ENCODE assay signal across 11 mouse cellular contexts in genomic region chr7:92125886-92126285, GRCm38 (mm10).
A peak's percentile ranks its signal among the peaks of the same experiment; 100 is the strongest.
DNase-seq lines count a peak whose midpoint lies in the region; ATAC-seq lines count a peak whose summit lies in the region.
"Had no signal": no experiment of that assay in that cellular context is flagged by ENCODE, and none has a peak within 500 bp of the region (broad histone marks: within the 10 kb centered on the region; RNA-seq: fewer than 3 reads in every experiment).

No protein-coding gene starts in this region.

- no peaks in the 10 kb centered on the region for H3K27me3 ChIP-seq in heart, embryonic 15.5 days
- H3K27me3 ChIP-seq: CH12.LX; liver, embryonic 15.5 days had no signal

- no peak overlapping the region for H3K4me3 ChIP-seq in heart, embryonic 15.5 days
- H3K4me3 ChIP-seq: liver, embryonic 15.5 days had no signal

- ATAC-seq in heart, embryonic 15.5 days (replicated peaks; ENCODE audit: insufficient number of reproducible peaks, insufficient read depth, low FRiP score, low read depth) = no peak; the same call in 1 of the 2 replicates

- H3K4me2 ChIP-seq in heart, embryonic 15.5 days = no peak overlapping the region
- H3K4me2 ChIP-seq: liver, embryonic 15.5 days had no signal

- intact Hi-C loops in heart, postnatal 36 days (cut with DNase I) = no loop called here
- intact Hi-C loops in left cerebral cortex, postnatal 36 days (cut with DNase I) = no loop called here

- H3K27ac ChIP-seq in heart, embryonic 15.5 days = peak overlapping the region; percentile 53
- H3K27ac ChIP-seq: liver, embryonic 15.5 days had no signal

- no peaks in the 10 kb centered on the region for H3K9me3 ChIP-seq in heart, embryonic 15.5 days (replicated peaks)
- H3K9me3 ChIP-seq: liver, embryonic 15.5 days had no signal

- WGBS in heart, embryonic 15.5 days = 11% methylated on average over 3 of the region's 3 CpGs

- no peak overlapping the region for H3K9ac ChIP-seq in heart, embryonic 15.5 days
- H3K9ac ChIP-seq: liver, embryonic 15.5 days had no signal

- no peaks in the 10 kb centered on the region for H3K36me3 ChIP-seq in heart, embryonic 15.5 days
- H3K36me3 ChIP-seq: liver, embryonic 15.5 days had no signal

- no peak for DNase-seq in heart, postnatal 36 days
- DNase-seq in Muller cell, postnatal 12 days (ENCODE audit: inconsistent ontology term) = peak; percentile 64
- peak; percentile 84 to 86 for DNase-seq in cerebellum, postnatal 14 days
- peak; percentile 32 to 60 for DNase-seq in left cerebral cortex, postnatal 36 days (ENCODE audit: low spot score in 2 of 2)
- DNase-seq in kidney, postnatal 4 days = no peak
- no peak for DNase-seq in ovary, postnatal 10 days (ENCODE audit: low spot score)
- DNase-seq in kidney, postnatal 10 days = no peak
- DNase-seq: thymus, postnatal 36 days had no signal

- peaks cover 9% of the 10 kb centered on the region for H3K4me1 ChIP-seq in heart, embryonic 15.5 days (replicated peaks)
- H3K4me1 ChIP-seq: liver, embryonic 15.5 days had no signal

Comparison
In these comparisons a context has a peak if more than half of its experiments do, and no peak if none do; other contexts are left out.
1. DNase-seq: peak in Muller cell, postnatal 12 days (single experiment), cerebellum, postnatal 14 days (2 of 2) and left cerebral cortex, postnatal 36 days (2 of 2); none in heart, postnatal 36 days (0 of 2), kidney, postnatal 4 days (0 of 2), ovary, postnatal 10 days (single experiment) and kidney, postnatal 10 days (single experiment).